Mouse (Mus musculus): ENCODE measurements at regions not wholly inside any gene's neighbourhood (a gene's known extent, or its start where the extent isn't known, plus 50 kb on each side); places are given as distances from the start of the nearest gene placed in this dataset.

DNA sequence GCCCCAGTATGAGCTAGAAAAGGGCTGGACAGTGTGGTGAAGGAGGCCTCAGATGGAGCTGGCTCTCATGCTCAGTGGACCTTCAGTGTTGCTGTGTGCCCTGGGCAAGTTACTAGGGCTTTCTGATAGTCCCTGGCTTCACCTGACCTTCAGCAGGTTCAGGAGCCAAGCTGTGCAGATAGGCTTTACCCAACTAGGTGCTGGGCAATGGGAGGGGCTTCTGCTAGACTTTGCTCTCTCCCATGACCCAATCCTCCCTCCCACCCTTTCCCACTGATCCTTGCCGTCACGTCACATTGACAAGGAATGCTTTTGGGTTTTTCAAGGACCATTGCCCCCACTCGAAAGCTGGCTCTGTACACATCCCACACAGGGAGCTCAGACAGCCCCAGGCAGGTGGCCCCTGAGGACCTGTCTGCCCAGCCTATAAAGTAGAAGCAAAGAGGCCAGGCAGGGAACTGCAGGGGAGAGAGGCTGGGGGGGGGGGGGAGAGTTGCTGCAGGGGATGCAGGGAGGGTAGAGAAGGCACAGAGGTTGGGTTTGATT is 57.5 kb upstream of the Wnt11 start:
- Histone ChIP-seq H3K27ac (no peak overlapping the region), H3K4me3 (no peak overlapping the region), H3K4me1 (ENCODE audit: control insufficient read depth, insufficient read depth, low read length) (no peaks in the 10 kb centered on the region), H3K9ac (ENCODE audit: low read depth, low read length) (no peak overlapping the region), H3K79me2 (replicated peaks; ENCODE audit: control insufficient read depth, insufficient read depth, low read length) (no peaks in the 10 kb centered on the region), H3K36me3 (ENCODE audit: control insufficient read depth, insufficient read depth, low read length) (no peaks in the 10 kb centered on the region), H3K27me3 (ENCODE audit: control insufficient read depth, insufficient read depth, low read length) (no peaks in the 10 kb centered on the region)
- 93% methylated on average over 3 of the region's 3 CpGs for WGBS
- no peak for TF ChIP-seq CTCF (IDR thresholded peaks at IDR 0.05)
- TF ChIP-seq EP300 (IDR thresholded peaks at IDR 0.05; ENCODE audit: insufficient read depth, low read depth, low read length) = no peak
- intact Hi-C loops (cut with DNase I) = loop anchor here (10.0 kb wide), 1 partner anchor 133 kb away; no protein-coding TSS in a partner anchor
- DNase-seq = no peak

DNA sequence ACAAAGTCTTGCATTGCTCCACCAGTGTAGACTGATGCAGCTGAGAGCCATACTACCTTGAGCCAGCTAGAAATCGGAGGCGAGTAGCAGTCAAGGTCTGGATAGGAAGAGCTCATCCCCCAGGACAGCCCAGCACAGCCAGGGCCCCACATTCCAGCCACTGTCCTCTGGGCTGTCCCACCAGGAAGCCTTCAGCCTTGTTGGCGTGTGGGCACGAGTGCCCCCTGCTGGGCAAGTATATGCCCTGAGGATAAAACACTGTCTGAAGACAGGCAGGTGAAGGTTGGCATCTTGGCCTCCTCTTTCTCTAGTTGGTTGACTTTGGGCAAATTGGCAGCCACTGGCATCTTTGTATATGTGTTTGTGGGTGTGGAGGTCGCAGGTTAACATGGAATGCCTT is 56.0 kb upstream of the Wnt11 start:
- no peak overlapping the region for H3K27ac ChIP-seq
- DNase-seq = peak; percentile 77 to 83
- TF ChIP-seq EP300 (IDR thresholded peaks at IDR 0.05; ENCODE audit: insufficient read depth, low read depth, low read length) = 0 out of 2 replicates have a peak, but pooled peaks have one; percentile 57
- no peak for TF ChIP-seq POLR2A (IDR thresholded peaks at IDR 0.05; ENCODE audit: insufficient read depth, low read depth, low read length)
- TF ChIP-seq CTCF (IDR thresholded peaks at IDR 0.05) = peak; percentile 94
- no peak overlapping the region for H3K9ac ChIP-seq (ENCODE audit: low read depth, low read length)
- H3K27me3 ChIP-seq (ENCODE audit: control insufficient read depth, insufficient read depth, low read length) = no peaks in the 10 kb centered on the region
- no peaks in the 10 kb centered on the region for H3K79me2 ChIP-seq (replicated peaks; ENCODE audit: control insufficient read depth, insufficient read depth, low read length)
- H3K4me3 ChIP-seq = no peak overlapping the region
- 10% methylated on average over 5 of the region's 5 CpGs for WGBS
- H3K36me3 ChIP-seq (ENCODE audit: control insufficient read depth, insufficient read depth, low read length) = no peaks in the 10 kb centered on the region
- intact Hi-C loops (cut with DNase I) = loop anchor here (1.0 to 10.0 kb wide), 4 partner anchors 36 to 298 kb away; no protein-coding TSS in a partner anchor
- peaks cover 2% of the 10 kb centered on the region for H3K4me1 ChIP-seq (ENCODE audit: control insufficient read depth, insufficient read depth, low read length)

GRCm38 (mm10) chr7:98783521-98783920 is 51.4 kb upstream of the Wnt11 start:
- no peak for TF ChIP-seq CTCF (IDR thresholded peaks at IDR 0.05)
- no peak for TF ChIP-seq POLR2A (IDR thresholded peaks at IDR 0.05; ENCODE audit: insufficient read depth, low read depth, low read length)
- no peak for TF ChIP-seq EP300 (IDR thresholded peaks at IDR 0.05; ENCODE audit: insufficient read depth, low read depth, low read length)
- no peak for DNase-seq

GRCm38 (mm10) chr7:98783954-98784353 is 51.0 kb upstream of the Wnt11 start:
- no peaks in the 10 kb centered on the region for H3K79me2 ChIP-seq (replicated peaks; ENCODE audit: control insufficient read depth, insufficient read depth, low read length)
- no peaks in the 10 kb centered on the region for H3K27me3 ChIP-seq (ENCODE audit: control insufficient read depth, insufficient read depth, low read length)
- DNase-seq = peak; percentile 88 to 92
- intact Hi-C loops (cut with DNase I) = no loop called here
- peak overlapping the region; percentile 63 for H3K27ac ChIP-seq
- H3K36me3 ChIP-seq (ENCODE audit: control insufficient read depth, insufficient read depth, low read length) = no peaks in the 10 kb centered on the region
- TF ChIP-seq CTCF (IDR thresholded peaks at IDR 0.05) (no peak), EP300 (IDR thresholded peaks at IDR 0.05; ENCODE audit: insufficient read depth, low read depth, low read length) (0 out of 2 replicates have a peak, but pooled peaks have one; percentile 62), POLR2A (IDR thresholded peaks at IDR 0.05; ENCODE audit: insufficient read depth, low read depth, low read length) (peak; percentile 63)
- WGBS = 26% methylated on average over 7 of the region's 7 CpGs
- H3K4me3 ChIP-seq = peak overlapping the region; percentile 6; the same call in 1 of the 2 replicates
- peak overlapping the region; percentile 39; the same call in 1 of the 2 replicates for H3K9ac ChIP-seq (ENCODE audit: low read depth, low read length)
- H3K4me1 ChIP-seq (ENCODE audit: control insufficient read depth, insufficient read depth, low read length) = peaks cover 7% of the 10 kb centered on the region

More at GRCm38 (mm10) chr7:98783521-98783920, 51.4 kb upstream of the Wnt11 start:
- Histone ChIP-seq H3K9ac (ENCODE audit: low read depth, low read length) (no peak overlapping the region), H3K4me3 (no peak overlapping the region), H3K27ac (peak overlapping the region; percentile 63), H3K36me3 (ENCODE audit: control insufficient read depth, insufficient read depth, low read length) (no peaks in the 10 kb centered on the region), H3K4me1 (ENCODE audit: control insufficient read depth, insufficient read depth, low read length) (peaks cover 7% of the 10 kb centered on the region), H3K79me2 (replicated peaks; ENCODE audit: control insufficient read depth, insufficient read depth, low read length) (no peaks in the 10 kb centered on the region), H3K27me3 (ENCODE audit: control insufficient read depth, insufficient read depth, low read length) (no peaks in the 10 kb centered on the region)
- WGBS = 54% methylated on average over 4 of the region's 5 CpGs
- intact Hi-C loops (cut with DNase I) = no loop called here

GRCm38 (mm10) chr7:98784369-98784931 is 50.5 kb upstream of the Wnt11 start:
- 49% methylated on average over 15 of the region's 15 CpGs for WGBS
- DNase-seq = peak; percentile 45 to 53
- Histone ChIP-seq H3K27me3 (ENCODE audit: control insufficient read depth, insufficient read depth, low read length) (no peaks in the 10 kb centered on the region), H3K4me1 (ENCODE audit: control insufficient read depth, insufficient read depth, low read length) (peaks cover 8% of the 10 kb centered on the region), H3K79me2 (replicated peaks; ENCODE audit: control insufficient read depth, insufficient read depth, low read length) (no peaks in the 10 kb centered on the region), H3K4me3 (peak overlapping the region; percentile 6; the same call in 1 of the 2 replicates), H3K36me3 (ENCODE audit: control insufficient read depth, insufficient read depth, low read length) (no peaks in the 10 kb centered on the region), H3K27ac (peak overlapping the region; percentile 63), H3K9ac (ENCODE audit: low read depth, low read length) (peak overlapping the region; percentile 39; the same call in 1 of the 2 replicates)
- no peak for TF ChIP-seq POLR2A (IDR thresholded peaks at IDR 0.05; ENCODE audit: insufficient read depth, low read depth, low read length)
- no peak for TF ChIP-seq CTCF (IDR thresholded peaks at IDR 0.05)
- TF ChIP-seq EP300 (IDR thresholded peaks at IDR 0.05; ENCODE audit: insufficient read depth, low read depth, low read length) = no peak
- intact Hi-C loops (cut with DNase I) = no loop called here
